Mouse (Mus musculus) layer of hippocampus, adult 2 months (tissue): ENCODE measurements around the gene 4930404N11Rik. TPM values are rescaled to one million over a fixed set of nuclear protein-coding genes. Genes with fewer than 3 reads are reported as not detected.

Experiments
- DNase-seq, 2 experiments: peaks; one replicate each; pipeline ENCODE4 v3.0.0; 2022; ENCODE audit warnings: low spot score in 2 of 2
- H3K27ac ChIP-seq: fragments of 200-600 bp; 2 replicates; pipeline ENCODE4 v1.8.1; 2022
- H3K4me3 ChIP-seq: fragments of 200-600 bp; 2 replicates; pipeline ENCODE4 v1.8.1; 2022; ENCODE audit warnings: mild to moderate bottlenecking
- CTCF ChIP-seq: fragments of 200-600 bp; conservative IDR thresholded peaks from 2 replicates; pipeline ENCODE4 v1.8.1; 2022; ENCODE audit warnings: antibody characterized with exemption, mild to moderate bottlenecking, moderate library complexity
- microRNA-seq, 2 experiments: library from miRNA; unstranded; fragments of <30 nt; microRNA quantifications; one replicate each; pipeline ENCODE4 v1.2.0; 2021
- total RNA-seq, 2 experiments: library from RNA; stranded (reverse); gene quantifications; 2 replicates each; pipeline ENCODE4 v1.2.3; 2021

4930404N11Rik gene
- total RNA-seq, 2 experiments from 2014 or later: 1.6 to 2.4 TPM

GRCm38 (mm10) chr10:81314201-81314600, 51.4 kb downstream of the 4930404N11Rik start:
- H3K27ac ChIP-seq: no peak overlapping the region
- H3K4me3 ChIP-seq: no peak overlapping the region
- no peak for DNase-seq
- TF ChIP-seq CTCF: no peak

GRCm38 (mm10) chr10:81313581-81313980, 52.0 kb downstream of the 4930404N11Rik start:
- DNase-seq: no peak
- H3K4me3 ChIP-seq: no peak overlapping the region
- TF ChIP-seq CTCF: no peak
- no peak overlapping the region for H3K27ac ChIP-seq

Small RNA genes lying within 50 kb of the gene (microRNA-seq; reads per million reads assigned to microRNA genes)
- gene Mir6913: 1.3 to 2.9 reads per million in 2 experiments

Other genes with a start within 250 kb of the 4930404N11Rik start
- gene Zbtb7a, start 230.6 kb downstream of the 4930404N11Rik start, total RNA-seq: 100 to 1,000 TPM; 103 to 109 TPM
- 10 to 100 TPM; 29.4 to 29.5 TPM for gene Pias4, start 197.9 kb downstream of the 4930404N11Rik start, total RNA-seq
- 100 to 1,000 TPM; 907 to 909 TPM for gene Eef2, start 189.2 kb downstream of the 4930404N11Rik start, total RNA-seq
- 10 to 100 TPM; 73.6 to 78.4 TPM for gene Dapk3, start 182.8 kb downstream of the 4930404N11Rik start, total RNA-seq
- gene 4930442H23Rik, start 182.0 kb downstream of the 4930404N11Rik start, total RNA-seq: not detected
- gene Nmrk2, start 163.8 kb downstream of the 4930404N11Rik start, total RNA-seq: under 1 TPM; 0.32 to 0.33 TPM
- gene Atcay, start 135.0 kb downstream of the 4930404N11Rik start, total RNA-seq: 100 to 1,000 TPM; 144 to 150 TPM
- gene Zfr2, start 132.7 kb downstream of the 4930404N11Rik start, total RNA-seq: 10 to 100 TPM; 66.2 to 70.2 TPM
- gene Matk, start 112.9 kb downstream of the 4930404N11Rik start, total RNA-seq: 100 to 1,000 TPM; 260 to 267 TPM
- 10 to 100 TPM; 37.4 to 42.0 TPM for gene Mrpl54, start 98.9 kb downstream of the 4930404N11Rik start, total RNA-seq
- 10 to 100 TPM; 32.6 to 37.3 TPM for gene Apba3, start 98.9 kb downstream of the 4930404N11Rik start, total RNA-seq
- gene Tjp3, start 74.2 kb downstream of the 4930404N11Rik start, total RNA-seq: under 1 TPM; 0.54 to 0.91 TPM
- 100 to 1,000 TPM; 308 to 314 TPM for gene Pip5k1c, start 72.9 kb downstream of the 4930404N11Rik start, total RNA-seq
- gene Cactin, start 44.7 kb downstream of the 4930404N11Rik start, total RNA-seq: 10 to 100 TPM; 27.6 to 30.7 TPM
- gene Tbxa2r, start 37.1 kb downstream of the 4930404N11Rik start, total RNA-seq: 1 to 10 TPM; 1.3 to 1.4 TPM
- 1 to 10 TPM; 1.7 to 1.8 TPM for gene Gipc3, start 22.6 kb downstream of the 4930404N11Rik start, total RNA-seq
- gene Hmg20b, start 15.3 kb downstream of the 4930404N11Rik start, total RNA-seq: 10 to 100 TPM; 27.5 to 30.8 TPM
- gene Mfsd12, start 8.3 kb downstream of the 4930404N11Rik start, total RNA-seq: 10 to 100 TPM; 42.8 to 45.9 TPM
- 10 to 100 TPM; 70.1 to 72.0 TPM for gene Fzr1, start 12.7 kb upstream of the 4930404N11Rik start, total RNA-seq
- 10 to 100 TPM; 75.9 to 79.7 TPM for gene Dohh, start 18.6 kb upstream of the 4930404N11Rik start, total RNA-seq
- gene Gm48551, start 18.6 kb upstream of the 4930404N11Rik start, total RNA-seq: 1 to 10 TPM; 4.4 to 6.1 TPM
- gene Gm48552, start 23.2 kb upstream of the 4930404N11Rik start, total RNA-seq: 1 to 10 TPM; 5.5 to 8.1 TPM
- gene Smim24, start 27.2 kb upstream of the 4930404N11Rik start, total RNA-seq: 1 to 10 TPM; 1.9 to 2.1 TPM
- gene Nfic, start 89.8 kb upstream of the 4930404N11Rik start, total RNA-seq: 10 to 100 TPM; 60.0 to 60.1 TPM
- 100 to 1,000 TPM; 286 to 287 TPM for gene Celf5, start 116.9 kb upstream of the 4930404N11Rik start, total RNA-seq
- gene Ncln, start 130.6 kb upstream of the 4930404N11Rik start, total RNA-seq: 10 to 100 TPM; 83.1 to 93.5 TPM
- under 1 TPM; 0.39 to 0.95 TPM for gene S1pr4, start 134.3 kb upstream of the 4930404N11Rik start, total RNA-seq
- 1 to 10 TPM; 1.9 to 2.5 TPM for gene Gna15, start 158.4 kb upstream of the 4930404N11Rik start, total RNA-seq
- 100 to 1,000 TPM; 118 to 123 TPM for gene Gna11, start 179.4 kb upstream of the 4930404N11Rik start, total RNA-seq
- 100 to 1,000 TPM; 702 to 736 TPM for gene Aes, start 193.7 kb upstream of the 4930404N11Rik start, total RNA-seq
- gene Tle2, start 208.7 kb upstream of the 4930404N11Rik start, total RNA-seq: 10 to 100 TPM; 34.0 to 46.8 TPM
- 1 to 10 TPM; 4.1 to 5.0 TPM for gene Tle6, start 235.3 kb upstream of the 4930404N11Rik start, total RNA-seq
- 1 to 10 TPM; 4.2 to 5.0 TPM for gene BC025920, start 240.5 kb upstream of the 4930404N11Rik start, total RNA-seq